Mouse (Mus musculus): ENCODE measurements at regions not wholly inside any gene's neighbourhood (a gene's known extent, or its start where the extent isn't known, plus 50 kb on each side); places are given as distances from the start of the nearest gene placed in this dataset.

DNA sequence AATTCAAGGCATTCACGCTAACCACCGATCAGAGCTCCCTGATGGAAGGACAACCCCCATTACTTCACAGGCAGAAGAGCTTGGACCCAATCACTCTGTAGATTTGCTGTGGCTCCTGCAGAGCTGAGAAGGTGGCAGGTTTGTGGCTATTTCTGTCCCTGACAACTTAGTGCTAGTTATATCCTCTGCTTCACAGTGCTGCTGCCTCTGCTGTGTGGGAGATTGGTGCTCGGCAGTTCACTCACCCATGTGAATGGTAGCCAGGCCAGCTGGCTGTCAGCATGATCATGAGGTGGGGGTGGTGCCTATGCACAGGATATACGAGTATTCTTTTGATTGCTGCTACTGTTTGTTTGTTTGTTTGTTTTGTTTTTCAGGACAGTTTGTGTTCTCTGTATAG is 113.9 kb downstream of the Gm10131 start:
- peak; percentile 28 to 38 for DNase-seq
- intact Hi-C loops (cut with DNase I), result no loop called here

DNA sequence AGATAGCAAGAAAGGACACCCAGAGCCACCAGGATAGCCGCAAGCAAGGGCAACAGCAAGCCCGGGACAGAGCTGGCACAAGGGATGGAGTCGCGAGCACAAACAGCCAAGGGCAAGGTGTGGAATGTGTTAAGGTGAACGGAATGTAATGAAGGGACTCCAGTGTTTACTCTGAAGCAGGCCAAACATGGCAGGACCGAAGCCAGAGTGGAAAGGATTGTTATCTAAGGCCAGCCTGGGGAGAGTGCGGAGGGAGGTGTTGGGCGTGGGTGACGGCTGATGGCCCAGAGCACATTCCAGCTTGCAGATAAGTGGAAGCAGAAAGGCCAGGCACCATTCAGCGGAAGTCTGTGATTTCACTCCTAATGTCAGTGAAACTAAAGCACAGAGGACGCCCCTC is 118.6 kb downstream of the Gm10131 start:
- DNase-seq, result peak; percentile 60 to 69
- intact Hi-C loops (cut with DNase I), result no loop called here

- no peak for DNase-seq
- intact Hi-C loops (cut with DNase I), result no loop called here
Measured at GRCm38 (mm10) chr8:33991917-33992875, 119.3 kb downstream of the Gm10131 start.

- intact Hi-C loops (cut with DNase I), result no loop called here
- DNase-seq, result no peak
Measured at GRCm38 (mm10) chr8:33991165-33991916, 120.2 kb downstream of the Gm10131 start.

DNA sequence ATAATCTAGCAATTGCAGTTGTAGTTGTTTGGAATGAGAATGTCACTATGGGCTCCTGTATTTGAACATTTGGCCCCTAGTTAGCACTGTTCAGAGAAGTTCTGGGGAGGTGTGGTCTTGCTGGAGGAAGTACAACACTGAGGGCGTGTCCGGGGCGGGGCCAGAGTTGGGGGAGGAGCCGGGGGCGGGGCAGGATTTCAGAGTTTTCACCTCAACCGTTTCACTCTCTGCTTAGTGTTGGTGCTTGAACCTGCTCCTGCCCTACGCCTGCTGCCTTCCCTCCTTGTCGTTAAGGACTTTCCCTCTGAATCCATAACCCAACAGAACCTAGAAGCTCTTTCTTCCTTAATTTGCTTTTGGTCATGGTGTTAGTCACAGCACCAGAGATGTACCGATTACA is 121.5 kb downstream of the Gm10131 start:
- intact Hi-C loops (cut with DNase I), result no loop called here
- no peak for DNase-seq

GRCm38 (mm10) chr8:33987755-33988104 is 123.8 kb downstream of the Gm10131 start:
- intact Hi-C loops (cut with DNase I), result no loop called here
- DNase-seq, result peak; percentile 24 to 29

GRCm38 (mm10) chr8:33987091-33987754 is 124.3 kb downstream of the Gm10131 start:
- DNase-seq, result no peak
- intact Hi-C loops (cut with DNase I), result no loop called here

DNA sequence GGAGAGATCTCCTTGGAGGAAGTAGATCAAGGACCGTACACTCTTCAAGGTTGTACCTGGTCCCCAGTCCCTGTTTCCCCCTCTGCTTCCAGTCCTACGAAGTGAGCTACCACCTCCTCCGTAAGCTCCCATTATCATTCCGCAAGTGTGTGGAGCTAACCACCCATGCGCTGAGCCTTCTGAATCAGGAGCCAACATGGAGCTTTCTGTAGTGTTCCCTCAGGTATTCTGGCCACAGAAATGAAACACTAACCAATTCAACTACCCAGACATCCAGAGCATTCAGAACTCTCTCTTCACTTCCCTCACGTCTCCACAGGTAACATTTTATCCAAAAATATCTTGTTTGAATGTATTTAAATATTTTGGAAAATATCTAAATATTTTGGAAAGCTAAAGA is 124.9 kb downstream of the Gm10131 start:
- no peak for DNase-seq
- intact Hi-C loops (cut with DNase I), result no loop called here

DNA sequence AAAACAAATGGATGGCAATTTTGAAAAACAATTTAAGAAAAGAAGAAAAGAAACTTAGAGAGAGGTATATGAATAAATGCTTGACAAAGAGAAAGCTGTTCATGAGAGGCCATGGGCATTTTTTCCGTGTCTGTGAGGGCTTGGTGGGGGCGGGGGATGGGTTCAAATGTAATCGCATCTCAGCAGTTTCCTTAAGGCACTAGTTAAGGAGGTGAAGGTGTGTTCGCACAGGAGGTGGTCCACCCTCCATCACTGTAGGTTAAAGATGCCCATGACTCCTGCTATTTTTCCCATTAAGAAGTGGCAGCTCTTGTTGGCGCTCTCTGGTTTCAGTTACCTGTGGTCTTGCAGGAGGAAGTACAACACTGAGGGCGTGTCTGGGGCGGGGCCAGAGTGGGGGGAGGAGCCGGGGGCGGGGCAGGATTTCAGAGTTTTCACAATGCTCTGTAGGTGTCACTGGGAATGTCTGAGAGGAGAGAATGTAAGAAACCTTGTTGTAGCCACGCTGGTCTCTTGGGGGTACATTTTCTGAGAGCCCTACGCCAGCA is 126.0 kb downstream of the Gm10131 start:
- intact Hi-C loops (cut with DNase I), result no loop called here

GRCm38 (mm10) chr8:33981629-33982028 is 129.9 kb downstream of the Gm10131 start:
- intact Hi-C loops (cut with DNase I), result no loop called here
- no peak for DNase-seq

More for the DNA sequence above, 126.0 kb downstream of the Gm10131 start:
- DNase-seq, result no peak

- intact Hi-C loops (cut with DNase I), result no loop called here
- no peak for DNase-seq
Measured at GRCm38 (mm10) chr8:33980999-33981398, 130.5 kb downstream of the Gm10131 start.

Measured in heart, postnatal 36 days (tissue).